Comparison of ENCODE assay signal across 8 mouse cellular contexts in the genomic region with DNA sequence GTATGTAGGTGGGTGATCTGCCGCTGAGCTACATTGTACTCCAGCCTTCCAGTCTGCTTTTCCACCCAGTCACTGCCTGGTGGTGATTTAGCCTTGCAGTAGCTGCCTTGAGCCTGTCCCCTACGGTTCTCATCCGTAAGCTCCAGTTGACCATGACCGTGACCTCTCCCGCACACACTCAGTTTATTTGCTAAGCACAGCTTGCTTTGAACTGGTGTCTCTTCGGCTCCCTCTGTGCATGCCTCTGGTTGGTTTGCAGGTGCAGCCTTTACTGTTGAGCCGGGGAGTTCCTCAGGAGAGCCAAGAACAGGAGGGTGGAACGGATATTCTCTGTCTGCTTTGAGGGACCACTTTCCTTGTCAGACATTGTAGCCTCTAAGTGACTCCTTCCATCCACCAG.
A peak's percentile ranks its signal among the peaks of the same experiment; 100 is the strongest.
DNase-seq lines count a peak whose midpoint lies in the region; ATAC-seq and TF ChIP-seq lines count a peak whose summit lies in the region.

No protein-coding gene starts in this region.

- H3K27ac ChIP-seq in heart, embryonic 10.5 days = peak overlapping the region; percentile 73
- H3K27ac ChIP-seq in embryonic fibroblast, embryonic 13.5 days (ENCODE audit: insufficient read depth, low read length) = peak overlapping the region; percentile 84
- H3K27ac ChIP-seq in limb, embryonic 14.5 days (replicated peaks; ENCODE audit: low read depth, low read length) = peak overlapping the region; percentile 65; the same call in 1 of the 2 replicates

- TF ChIP-seq CTCF in embryonic fibroblast, embryonic 13.5 days (IDR thresholded peaks at IDR 0.05; ENCODE audit: borderline replicate concordance, insufficient read depth, low read length) = no peak

- H3K4me1 ChIP-seq in heart, embryonic 10.5 days = peaks cover 51% of the 10 kb centered on the region
- H3K4me1 ChIP-seq in embryonic fibroblast, embryonic 13.5 days (ENCODE audit: control insufficient read depth, insufficient read depth, low read length) = peaks cover 43% of the 10 kb centered on the region
- H3K4me1 ChIP-seq in limb, embryonic 14.5 days (ENCODE audit: control insufficient read depth, insufficient read depth, low read length) = peaks cover 40% of the 10 kb centered on the region

- H3K4me3 ChIP-seq in heart, embryonic 10.5 days = no peak overlapping the region
- no peak overlapping the region for H3K4me3 ChIP-seq in embryonic fibroblast, embryonic 13.5 days (ENCODE audit: insufficient read depth, low read length)
- H3K4me3 ChIP-seq in limb, embryonic 14.5 days (replicated peaks; ENCODE audit: low read length) = no peak overlapping the region

- no peaks in the 10 kb centered on the region for H3K36me3 ChIP-seq in heart, embryonic 10.5 days
- 0 out of 2 replicates have a peak, but pooled peaks cover 6% of the 10 kb centered on the region for H3K36me3 ChIP-seq in limb, embryonic 14.5 days (ENCODE audit: control insufficient read depth, insufficient read depth, low read length)

- TF ChIP-seq POLR2A in embryonic fibroblast, embryonic 13.5 days (IDR thresholded peaks at IDR 0.05; ENCODE audit: low read depth, low read length) = no peak
- no peak for TF ChIP-seq POLR2A in limb, embryonic 14.5 days (IDR thresholded peaks at IDR 0.05; ENCODE audit: borderline replicate concordance, extremely low read depth, insufficient read depth, insufficient read length)

- 0 out of 2 replicates have a peak overlapping the region, but pooled peaks have one; percentile 8 for H3K4me2 ChIP-seq in limb, embryonic 14.5 days (replicated peaks; ENCODE audit: low read depth, low read length, severe bottlenecking)

- H3K9ac ChIP-seq in limb, embryonic 14.5 days (ENCODE audit: low read depth, low read length, severe bottlenecking) = no peak overlapping the region

- 75% methylated on average over 8 of the region's 8 CpGs for WGBS in heart, embryonic 10.5 days
- 62% methylated on average over 8 of the region's 8 CpGs for WGBS in limb, embryonic 14.5 days

- DNase-seq in heart, embryonic 10.5 days (ENCODE audit: low spot score) = no peak
- no peak for DNase-seq in heart, postnatal 4 days
- DNase-seq in R1 (ENCODE audit: low read depth, low spot score) = peak; percentile 27
- DNase-seq in limb, embryonic 14.5 days (ENCODE audit: low spot score) = no peak
- no peak for DNase-seq in spleen, postnatal 14 days (ENCODE audit: low spot score in 2 of 2)
- DNase-seq in right cerebral cortex, postnatal 25 days = no peak

- no peaks in the 10 kb centered on the region for H3K9me3 ChIP-seq in heart, embryonic 10.5 days
- no peaks in the 10 kb centered on the region for H3K9me3 ChIP-seq in limb, embryonic 14.5 days (ENCODE audit: control insufficient read depth, low read length)

- ATAC-seq in limb, embryonic 14.5 days (ENCODE audit: low FRiP score, low read depth) = 0 out of 2 replicates have a peak, but pooled peaks have one; percentile 13
- ATAC-seq in monocyte, adult 5-6 weeks (replicated peaks; ENCODE audit: insufficient number of reproducible peaks, low FRiP score, low TSS enrichment, poor library complexity, severe bottlenecking) = no peak

- no peaks in the 10 kb centered on the region for H3K27me3 ChIP-seq in heart, embryonic 10.5 days (ENCODE audit: insufficient read depth, poor library complexity, severe bottlenecking)
- H3K27me3 ChIP-seq in limb, embryonic 14.5 days (ENCODE audit: control insufficient read depth, insufficient read depth, low read length) = no peaks in the 10 kb centered on the region
